Mouse (Mus musculus) spleen, adult 18-20 months (tissue): ENCODE measurements around the gene Gm21962.
"Not testable (repeated sequence)": the region's sequence is repeated elsewhere in the genome, so short reads cannot be mapped to it uniquely, and the experiment has no call there.

Experiments used
- DNase-seq, 2 experiments: peaks; one replicate each; pipeline ENCODE4 v3.0.0; 2022; ENCODE audit warnings: mixed read lengths in 2 of 2

Gene Gm21962

GRCm38 (mm10) chr3:137671224-137671623 lies at the start of gene Gm21962:
Gm21962 (plus strand) TSS chr3:137671524.
- DNase-seq, result not testable (repeated sequence)

GRCm38 (mm10) chr3:137622091-137622490 lies 49.2 kb upstream of the Gm21962 start:
- DNase-seq, result no peak

GRCm38 (mm10) chr3:137622895-137623580 lies 48.3 kb upstream of the Gm21962 start:
- no peak for DNase-seq

GRCm38 (mm10) chr3:137623581-137624362 lies 47.6 kb upstream of the Gm21962 start:
- DNase-seq, result peak in 1 of 2 experiments; percentile 14

- DNase-seq, result no peak
These were observed 46.3 kb upstream of the Gm21962 start for GRCm38 (mm10) chr3:137625054-137625453.

- DNase-seq, result no peak
These were observed 37.6 kb upstream of the Gm21962 start for GRCm38 (mm10) chr3:137633726-137634125.

GRCm38 (mm10) chr3:137636571-137636970 lies 34.8 kb upstream of the Gm21962 start:
- DNase-seq, result no peak

- no peak for DNase-seq
These were observed 30.1 kb upstream of the Gm21962 start for GRCm38 (mm10) chr3:137641238-137641637.

GRCm38 (mm10) chr3:137642137-137642536 lies 29.2 kb upstream of the Gm21962 start:
- DNase-seq, result no peak

- DNase-seq, result no peak
These were observed 28.8 kb upstream of the Gm21962 start for GRCm38 (mm10) chr3:137642568-137642967.

GRCm38 (mm10) chr3:137644081-137644480 lies 27.2 kb upstream of the Gm21962 start:
- no peak for DNase-seq

- DNase-seq, result no peak
These were observed 26.4 kb upstream of the Gm21962 start for GRCm38 (mm10) chr3:137644947-137645346.

- DNase-seq, result no peak
These were observed 23.8 kb upstream of the Gm21962 start for GRCm38 (mm10) chr3:137647427-137648100.

- DNase-seq, result no peak
These were observed 22.2 kb upstream of the Gm21962 start for GRCm38 (mm10) chr3:137649112-137649511.

GRCm38 (mm10) chr3:137652853-137653252 lies 18.5 kb upstream of the Gm21962 start:
- no peak for DNase-seq

- DNase-seq, result no peak
These were observed 9.6 kb downstream of the Gm21962 start for GRCm38 (mm10) chr3:137680923-137681322.

- DNase-seq, result no peak
These were observed 11.8 kb downstream of the Gm21962 start for GRCm38 (mm10) chr3:137682911-137683806.

GRCm38 (mm10) chr3:137683807-137684403 lies 12.6 kb downstream of the Gm21962 start:
- no peak for DNase-seq

- no peak for DNase-seq
These were observed 15.6 kb downstream of the Gm21962 start for GRCm38 (mm10) chr3:137686932-137687331.

GRCm38 (mm10) chr3:137691503-137691902 lies 20.2 kb downstream of the Gm21962 start:
- no peak for DNase-seq

- DNase-seq, result no peak
These were observed 44.6 kb downstream of the Gm21962 start for GRCm38 (mm10) chr3:137715946-137716345.

- DNase-seq, result no peak
These were observed 45.3 kb downstream of the Gm21962 start for GRCm38 (mm10) chr3:137716573-137717157.
